Mouse (Mus musculus) olfactory bulb, adult 2 months (tissue): ENCODE results near the gene Sdcbp2.

Experiments used
- CTCF ChIP-seq: fragments of 200-500 bp; IDR thresholded peaks from 2 replicates; pipeline ENCODE4 v1.5.1; 2012; ENCODE audit warnings: low read depth, mild to moderate bottlenecking, low read length, moderate library complexity; ENCODE audit not compliant: insufficient read depth
- POLR2A ChIP-seq: fragments of 200-500 bp; IDR thresholded peaks from 2 replicates; pipeline ENCODE4 v1.6.1; 2012; ENCODE audit warnings: mild to moderate bottlenecking, low read depth, low read length, moderate library complexity; ENCODE audit not compliant: insufficient read depth

DNA sequence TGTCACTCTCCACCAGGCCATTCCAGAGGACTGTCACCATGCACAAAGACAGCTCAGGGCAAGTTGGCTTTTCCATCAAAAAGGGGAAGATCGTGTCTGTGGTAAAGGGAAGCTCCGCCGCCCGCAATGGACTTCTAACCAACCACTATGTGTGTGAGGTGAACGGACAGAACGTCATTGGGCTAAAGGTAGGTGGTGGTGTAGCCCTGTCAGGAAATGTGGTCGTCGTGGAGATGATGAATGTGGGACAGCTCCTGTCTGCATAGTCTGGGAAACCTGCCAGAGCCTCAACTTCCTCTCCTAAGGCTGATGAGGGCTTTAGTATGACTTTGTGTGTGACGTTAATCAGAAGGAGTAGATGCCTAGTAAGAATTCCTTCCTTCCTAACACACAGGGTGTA, 14.9 kb downstream of the Sdcbp2 start:
- TF ChIP-seq CTCF, result no peak
- no peak for TF ChIP-seq POLR2A
